Mouse (Mus musculus) B cell, adult 2 months (primary cell): ENCODE results near the gene Hydin.
"Not testable (repeated sequence)": the region's sequence is repeated elsewhere in the genome, so short reads cannot be mapped to it uniquely, and the experiment has no call there.

Experiments
- DNase-seq, 2 experiments: peaks; one replicate each; pipeline ENCODE4 v3.0.0; 2022

The Hydin gene

DNA sequence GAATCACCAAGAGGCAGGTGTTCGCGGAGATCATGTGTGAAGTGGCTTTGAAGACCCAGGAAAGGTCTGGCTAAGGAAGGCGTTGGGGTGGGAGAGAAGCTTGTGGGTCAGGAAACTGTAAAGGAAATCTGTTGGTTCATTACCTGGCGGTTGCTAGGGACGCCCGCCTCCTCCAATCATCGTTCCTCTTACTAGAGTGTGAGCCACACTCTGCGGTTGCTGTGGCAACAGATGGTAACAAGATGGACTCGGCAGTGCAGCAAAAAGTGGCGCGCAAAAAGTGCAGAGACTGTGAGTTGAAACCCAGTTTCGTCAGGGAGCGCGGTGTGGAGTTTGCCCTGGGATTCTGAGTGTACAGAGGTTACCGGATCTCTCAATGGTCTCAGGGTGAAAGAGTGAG lies at the start of gene Hydin:
Gene Hydin, plus strand, starts transcription at position 237 of the 400 bp plus-strand sequence.
- peak; percentile 9 to 28 for DNase-seq

DNA sequence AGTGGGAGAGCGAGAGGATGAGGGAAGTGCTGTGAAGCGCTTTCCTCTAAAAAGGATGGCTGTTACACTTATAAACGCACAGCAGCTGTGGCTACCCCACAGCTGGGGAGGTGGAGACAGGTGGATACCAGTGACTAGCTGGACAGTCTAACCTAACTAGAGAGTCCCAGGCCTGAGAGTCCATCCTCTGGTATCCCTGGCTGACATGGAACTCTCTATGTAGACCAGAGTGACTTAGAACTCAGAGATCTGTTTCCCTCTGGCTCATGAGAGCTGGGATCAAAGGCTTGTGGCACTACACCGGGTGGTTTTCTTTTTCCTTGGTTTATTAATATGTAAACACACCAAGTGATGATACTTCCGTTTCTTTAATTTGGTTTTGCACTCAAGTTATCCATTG lies 49.6 kb upstream of the Hydin start:
- DNase-seq, result peak in 1 of 2 experiments; percentile 35

DNA sequence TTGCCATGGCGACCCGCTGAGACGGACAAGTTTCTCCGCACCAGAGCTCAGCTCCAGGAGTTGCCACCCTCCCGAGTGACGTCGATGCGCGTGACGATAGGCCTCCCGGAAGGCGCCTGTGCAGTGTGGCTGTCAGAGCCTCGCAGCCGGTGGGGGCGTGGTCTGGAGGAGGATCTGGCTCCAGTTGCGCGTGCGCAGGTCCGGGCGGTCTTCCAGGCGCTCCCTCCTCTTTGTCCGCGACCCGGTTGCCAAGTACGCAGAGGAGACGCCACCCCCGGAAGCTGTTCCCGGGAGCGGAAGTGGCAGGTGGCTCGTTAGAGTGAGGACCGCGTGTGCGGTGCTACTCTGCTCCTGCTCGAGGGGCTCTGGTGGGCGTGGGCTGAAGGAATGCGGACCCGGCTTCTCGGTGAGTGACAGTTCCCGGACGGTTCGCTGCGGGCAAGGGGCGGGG lies 49.1 kb upstream of the Hydin start:
- peak; percentile 99 for DNase-seq

DNA sequence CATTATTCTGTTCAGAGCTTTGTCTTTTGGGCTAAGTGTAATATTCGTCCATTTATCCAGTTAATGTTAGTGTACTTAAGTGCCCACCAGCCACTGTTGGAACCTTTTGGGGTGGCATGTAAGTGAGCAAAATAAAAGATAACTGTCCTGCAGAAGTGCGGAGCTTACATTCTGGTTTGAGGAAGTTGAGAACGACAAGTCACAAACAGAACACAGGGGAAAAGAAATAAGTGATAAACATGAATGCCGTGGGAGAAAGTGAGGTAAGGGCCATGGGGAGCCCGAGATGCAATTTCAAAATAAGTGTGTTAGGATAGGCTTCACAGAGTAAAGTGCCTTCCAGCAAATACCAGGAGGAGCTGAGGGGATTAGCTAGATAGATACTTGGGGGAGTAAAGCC lies 48.3 kb upstream of the Hydin start:
- peak in 1 of 2 experiments; percentile 2 for DNase-seq

DNA sequence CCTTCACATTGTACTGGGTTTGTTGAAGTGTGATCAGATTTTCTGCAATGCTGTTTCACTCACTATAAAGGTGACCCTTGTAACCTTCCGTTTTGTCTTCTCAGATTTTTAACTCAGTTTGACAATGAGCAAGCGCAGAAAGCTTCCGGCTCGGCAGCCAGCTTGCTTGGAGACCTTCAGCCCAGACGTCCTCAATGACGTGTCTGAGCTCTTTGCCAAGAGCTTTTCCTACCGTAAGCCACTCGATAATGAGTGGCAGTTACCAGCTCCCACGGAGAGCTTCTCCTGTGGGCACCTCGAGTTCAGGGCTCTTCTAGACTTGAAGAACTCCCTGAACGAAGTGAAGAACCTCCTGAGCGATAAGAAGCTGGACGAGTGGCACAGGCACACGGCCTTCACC lies 45.8 kb upstream of the Hydin start:
- no peak for DNase-seq

DNA sequence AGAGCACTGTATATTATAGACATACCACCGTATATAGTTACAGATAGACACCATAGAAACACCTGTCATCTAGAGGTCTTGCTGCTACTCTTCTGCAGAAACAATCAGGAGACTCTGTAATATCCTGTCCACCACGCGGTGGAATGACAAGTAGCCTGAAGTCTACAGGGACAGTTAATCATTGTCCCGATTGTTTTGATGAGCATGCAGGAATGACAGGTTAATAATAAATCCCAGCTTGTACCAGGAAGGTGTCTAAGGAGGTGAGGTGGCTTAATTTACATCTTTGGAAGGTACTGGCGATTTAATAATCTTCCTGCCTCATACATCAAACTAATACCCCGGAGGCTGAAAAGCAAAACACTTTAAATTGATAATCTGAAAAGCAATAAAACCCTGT lies 36.0 kb upstream of the Hydin start:
- DNase-seq, result no peak

DNA sequence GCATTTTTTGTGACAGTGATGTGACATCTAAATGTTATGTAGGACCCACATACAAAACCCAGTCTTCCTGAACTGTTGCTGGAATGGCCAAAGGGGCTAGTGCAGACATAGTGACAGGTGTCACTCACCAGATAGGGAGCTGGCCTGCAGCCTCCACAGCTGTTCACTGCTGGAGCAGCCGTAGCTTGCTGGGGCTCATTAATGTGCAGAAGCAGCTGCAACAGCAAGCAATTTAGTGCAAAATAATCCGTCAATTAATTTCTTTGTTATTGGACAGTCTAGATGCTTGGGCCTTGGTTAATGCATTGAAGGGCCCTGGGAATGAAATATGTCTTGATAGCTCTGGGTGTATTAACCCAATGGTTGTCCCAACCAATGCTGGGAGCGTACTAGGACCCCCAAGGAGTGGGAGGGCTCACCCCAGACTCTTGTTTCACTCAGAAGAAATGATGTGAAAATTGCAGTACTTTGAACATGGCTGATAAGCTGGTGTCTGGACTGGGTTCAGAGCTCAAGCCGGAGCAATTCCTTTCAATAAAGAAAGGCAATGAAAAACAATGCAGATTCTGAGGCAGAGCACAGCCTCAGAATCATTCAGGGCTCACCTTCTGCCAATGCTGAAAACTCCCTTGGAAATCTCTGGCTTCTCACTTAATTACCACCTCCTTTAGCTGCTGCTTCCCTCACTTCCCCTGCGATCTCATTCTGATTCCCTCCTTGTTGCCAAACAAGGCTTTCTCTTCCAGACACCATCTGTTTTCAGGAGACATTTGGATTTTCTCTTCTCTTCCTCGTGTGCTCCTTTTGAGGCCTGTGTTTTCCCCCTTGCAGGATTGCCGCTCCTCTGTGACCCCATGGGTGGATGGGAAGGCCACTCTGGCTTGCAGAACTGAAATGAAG lies 24.2 kb upstream of the Hydin start:
- DNase-seq, result no peak

DNA sequence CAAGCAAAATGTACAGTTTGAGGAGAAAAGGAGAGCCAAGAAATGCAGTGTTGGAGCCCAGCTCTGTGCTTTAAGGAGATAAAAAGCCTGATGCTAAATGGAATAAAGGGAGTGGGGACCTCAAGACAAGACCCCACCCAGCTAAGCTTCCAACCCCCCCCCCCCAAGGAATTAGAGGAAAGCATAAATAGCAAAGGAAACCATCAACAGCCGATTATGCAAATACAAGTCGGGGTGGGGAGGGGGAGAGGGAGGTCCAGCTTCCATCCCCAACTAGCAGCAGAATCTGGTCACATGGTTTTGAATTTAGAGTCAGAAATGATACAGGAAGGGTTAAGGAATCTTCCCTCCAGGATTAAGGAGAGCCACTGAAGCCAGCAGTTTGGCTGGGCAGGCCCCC lies 22.2 kb upstream of the Hydin start:
- DNase-seq, result no peak

DNA sequence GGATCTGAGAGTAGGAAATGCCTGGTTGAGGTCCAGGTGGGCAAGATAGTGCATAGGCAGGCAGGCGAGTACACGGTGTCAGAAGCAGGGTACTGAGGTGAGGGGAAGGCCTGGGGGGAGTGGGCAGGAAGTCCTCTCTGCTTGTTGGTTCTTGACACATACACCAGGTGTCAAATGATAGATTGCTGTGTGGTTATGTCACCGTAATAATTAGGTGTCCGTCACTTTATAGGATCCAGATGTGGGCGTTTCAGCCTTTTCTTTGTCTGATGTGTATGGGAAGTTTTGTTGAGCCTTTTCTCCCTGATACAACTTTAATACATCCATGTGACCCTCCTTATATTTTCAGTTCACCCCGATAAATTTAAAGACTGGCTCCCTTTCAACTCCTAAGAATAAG lies 19.5 kb upstream of the Hydin start:
- no peak for DNase-seq

DNA sequence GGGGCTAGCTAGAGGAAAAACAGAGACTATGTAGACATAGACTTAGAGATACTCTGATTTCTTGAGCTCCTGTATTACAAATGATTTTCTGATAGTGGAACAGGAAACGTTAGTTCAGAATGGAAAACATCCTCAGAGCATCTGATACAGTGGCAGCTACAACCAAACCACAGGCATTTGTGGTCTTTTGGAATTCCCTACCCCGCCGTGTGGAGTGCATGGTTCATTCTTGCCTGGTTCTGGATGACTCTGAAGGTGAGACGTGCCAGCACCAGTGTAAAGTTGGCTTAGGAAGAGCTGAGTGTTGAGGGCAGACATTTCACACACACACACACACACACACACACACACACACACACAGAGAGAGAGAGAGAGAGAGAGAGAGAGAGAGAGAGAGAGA lies 12.8 kb upstream of the Hydin start:
- DNase-seq, result no peak

DNA sequence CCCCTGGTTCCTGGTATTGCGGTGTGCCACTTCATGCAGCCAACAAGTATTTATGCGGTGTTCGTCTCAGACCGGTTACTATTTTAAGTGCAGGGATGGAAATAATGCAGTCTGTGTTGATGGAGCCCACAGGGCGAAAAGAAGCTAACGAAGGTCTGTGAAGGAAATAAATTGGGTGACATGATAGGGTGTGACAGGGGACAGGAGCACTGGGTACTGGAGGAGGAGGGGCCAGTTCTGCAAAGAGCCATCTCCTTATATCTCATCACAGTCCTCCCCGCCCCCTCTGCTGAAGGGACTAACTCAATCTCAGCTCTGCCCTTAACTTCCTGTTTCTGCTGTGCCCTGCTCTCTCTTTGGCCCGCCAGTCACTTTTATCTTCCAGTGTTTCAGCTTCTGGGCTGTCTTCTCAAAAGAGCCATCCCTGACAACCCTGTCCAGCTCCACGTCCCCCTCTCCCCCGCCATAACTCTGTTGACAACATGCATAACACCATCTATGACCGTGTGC lies 926 bp upstream of the Hydin start:
- peak in 1 of 2 experiments; percentile 1 for DNase-seq

DNA sequence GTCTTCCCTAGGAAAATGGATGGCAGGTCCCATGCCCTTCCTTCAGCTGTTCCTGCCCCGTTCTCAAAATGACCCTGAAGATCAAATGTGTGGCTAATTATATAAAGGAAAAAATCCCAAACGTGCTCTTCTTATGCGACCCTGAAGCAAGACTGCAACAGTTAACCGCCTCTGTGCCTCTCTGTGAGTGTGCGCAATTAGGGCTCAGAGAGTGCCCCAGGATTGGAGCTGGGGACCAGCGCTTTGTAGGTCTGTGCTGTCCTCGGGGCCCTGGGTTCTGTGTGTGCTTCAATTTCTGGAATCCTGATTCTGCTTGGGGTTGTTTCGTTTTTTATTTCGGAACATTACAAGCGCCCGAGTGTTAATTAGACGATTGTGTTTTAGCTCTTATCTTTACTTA lies 491 bp downstream of the Hydin start:
- no peak for DNase-seq

DNA sequence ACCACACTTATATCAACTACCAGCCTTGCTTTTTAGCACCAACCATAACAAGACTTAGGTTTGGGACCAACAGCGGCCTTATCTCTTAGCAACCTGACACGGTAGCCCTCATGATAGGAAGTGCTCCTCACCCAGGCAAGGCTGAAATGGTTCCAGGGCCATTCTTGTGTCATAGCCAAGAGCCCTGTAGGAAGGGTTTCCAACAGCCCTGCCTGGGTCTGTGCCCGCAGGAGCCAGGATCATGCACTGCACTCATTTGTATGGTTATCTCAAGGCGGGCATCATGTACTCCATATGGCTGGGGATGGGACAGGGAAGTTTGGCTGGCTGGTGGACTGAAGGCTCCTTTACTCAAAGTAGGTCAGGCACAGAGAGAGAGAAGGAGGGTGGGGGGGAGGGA lies 3.9 kb downstream of the Hydin start:
- DNase-seq, result no peak

DNA sequence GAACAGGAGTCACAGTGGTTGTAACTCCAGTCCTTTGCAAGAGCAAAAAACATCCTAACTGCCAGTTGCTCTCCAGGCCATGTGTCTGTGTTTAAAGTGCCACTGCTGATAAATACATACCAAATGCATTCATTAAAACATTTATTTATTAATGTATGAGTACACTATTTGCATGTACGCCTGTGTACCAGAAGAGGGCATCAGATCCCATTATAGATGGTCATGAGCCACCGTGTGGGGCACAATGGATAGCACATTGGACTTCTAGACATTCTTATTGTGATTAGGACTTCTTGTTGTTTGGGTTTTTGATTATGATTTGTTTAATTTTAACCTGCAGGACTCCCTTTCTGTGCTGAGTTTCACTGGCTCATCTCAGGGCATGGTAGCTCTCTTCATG lies 6.6 kb downstream of the Hydin start:
- no peak for DNase-seq

DNA sequence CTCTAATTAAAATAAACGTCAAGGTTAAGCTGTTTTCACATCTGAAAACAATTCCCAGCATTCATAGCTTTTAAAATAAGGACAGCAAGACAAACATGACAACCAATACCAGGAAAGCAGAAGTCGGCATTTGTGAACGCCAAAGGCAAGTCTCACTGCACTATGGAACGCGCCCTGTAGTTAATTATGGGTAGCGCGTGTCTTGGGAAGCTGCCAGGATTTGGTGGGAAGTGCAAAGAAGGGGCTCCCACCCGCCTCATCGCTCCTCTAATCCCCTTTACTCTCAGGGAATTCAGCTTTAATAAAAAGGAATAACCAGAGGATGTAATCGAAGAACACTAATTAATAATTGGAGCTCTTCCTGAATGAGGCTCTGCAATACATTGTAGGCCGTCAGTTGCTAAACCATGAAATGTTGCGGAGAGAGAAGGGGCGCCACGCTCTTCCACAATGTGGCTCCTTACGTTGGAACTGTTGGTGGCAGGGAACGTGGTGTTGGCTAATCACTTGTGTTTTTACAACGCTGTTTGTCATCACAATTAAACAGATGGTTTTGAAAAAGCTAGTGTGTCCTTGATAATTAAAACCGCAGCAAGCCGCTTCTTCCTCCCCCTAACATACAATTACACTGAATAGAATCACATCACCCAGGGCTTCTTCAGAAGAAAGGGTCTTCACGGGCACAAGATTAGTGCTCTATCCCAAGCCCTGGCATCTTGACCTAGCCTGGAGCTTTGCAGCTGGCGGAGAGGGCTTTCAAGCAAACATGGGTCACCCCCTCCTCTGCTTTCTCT lies 8.9 kb downstream of the Hydin start:
- DNase-seq, result no peak

DNA sequence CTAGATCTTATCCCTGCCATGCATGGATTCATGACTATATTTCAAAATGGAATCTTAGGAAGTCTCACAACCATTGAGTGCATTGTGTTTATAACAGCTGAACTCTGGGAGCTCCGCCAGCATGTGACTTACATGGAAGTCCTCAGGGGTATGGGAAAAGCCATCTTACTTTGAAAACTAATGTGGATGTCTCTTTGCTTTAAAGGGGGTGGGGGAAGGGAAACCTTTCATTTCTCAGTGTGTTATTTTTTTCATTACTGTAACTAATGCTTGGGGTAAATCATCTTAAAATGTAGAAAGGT lies 9.4 kb downstream of the Hydin start:
- no peak for DNase-seq

DNA sequence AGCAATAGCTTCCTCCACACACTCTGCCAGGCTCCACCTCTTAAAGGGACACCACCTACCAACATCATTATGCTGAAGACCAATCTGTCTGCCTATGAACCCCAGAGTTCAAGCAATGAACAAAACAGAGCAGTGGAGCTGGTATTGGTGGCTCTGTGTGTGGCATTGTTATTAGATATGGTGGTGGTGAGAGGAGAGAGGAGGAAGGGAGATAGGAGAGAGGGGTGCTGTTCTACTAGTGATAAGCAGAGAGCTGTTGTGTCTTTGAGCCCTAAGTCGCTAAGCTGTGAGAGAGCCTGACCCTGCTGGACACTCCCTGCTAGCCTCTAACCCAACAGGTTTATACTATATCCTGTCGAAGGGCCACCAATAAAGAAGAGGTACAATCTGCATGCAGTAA lies 45.9 kb downstream of the Hydin start:
- no peak for DNase-seq

DNA sequence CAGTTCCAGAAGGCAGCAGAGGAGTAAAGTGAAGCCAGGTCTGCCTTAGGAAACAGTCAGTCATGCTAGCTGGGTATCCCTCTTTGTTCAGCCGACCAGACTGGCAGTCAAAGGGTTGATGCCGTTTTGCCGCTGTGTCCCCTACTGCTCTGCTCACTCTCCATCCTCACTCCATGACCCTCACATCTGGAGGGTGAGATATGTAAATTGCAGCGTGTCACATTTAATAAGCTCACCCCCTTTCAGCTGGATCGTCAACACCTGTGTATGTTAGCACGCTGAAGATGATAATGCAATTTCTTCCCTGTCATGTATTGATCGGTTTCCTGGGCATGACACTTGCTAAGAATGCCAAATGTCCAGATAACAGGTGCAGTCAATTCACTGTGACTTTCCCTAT lies 49.0 kb downstream of the Hydin start:
- DNase-seq, result no peak

DNA sequence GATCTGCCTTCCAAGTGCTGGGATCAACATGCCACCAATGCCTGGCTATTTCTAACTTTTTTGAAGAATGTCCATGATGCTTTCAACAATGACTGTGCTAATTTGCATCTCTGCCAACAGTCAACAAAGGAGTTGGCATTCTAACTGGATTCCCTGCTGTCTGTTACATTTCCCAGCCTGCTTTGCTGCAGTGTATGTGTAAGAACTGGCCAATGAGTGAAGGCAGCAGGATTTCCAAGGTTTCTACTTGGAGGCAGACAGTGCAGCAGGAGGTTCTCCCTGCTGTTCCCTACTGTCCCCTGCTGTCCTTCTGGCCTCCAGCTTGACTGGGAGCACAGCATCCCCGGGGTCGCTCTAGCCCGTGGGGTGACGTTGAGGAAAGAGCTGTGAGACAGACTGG lies 52.8 kb downstream of the Hydin start:
- DNase-seq, result no peak

DNA sequence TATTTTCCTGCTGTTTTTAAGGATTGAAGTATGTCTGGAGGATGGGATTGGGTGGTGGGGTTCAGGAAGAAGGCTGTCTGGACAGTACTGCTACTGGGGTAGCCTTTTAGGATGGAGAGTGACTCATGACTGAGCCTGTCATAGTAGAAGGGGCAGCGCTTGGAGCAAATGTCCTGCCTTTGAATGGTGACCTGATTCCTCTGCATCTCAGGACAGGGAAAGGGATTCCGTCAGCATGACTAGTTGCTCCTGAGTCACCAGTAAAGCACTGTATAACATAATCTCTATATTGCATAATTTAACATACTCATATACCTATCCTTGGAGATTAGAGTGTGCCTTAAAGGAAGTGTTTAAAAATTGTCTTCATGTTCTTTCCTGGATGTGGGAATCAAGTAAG lies 54.7 kb downstream of the Hydin start:
- DNase-seq, result no peak

DNA sequence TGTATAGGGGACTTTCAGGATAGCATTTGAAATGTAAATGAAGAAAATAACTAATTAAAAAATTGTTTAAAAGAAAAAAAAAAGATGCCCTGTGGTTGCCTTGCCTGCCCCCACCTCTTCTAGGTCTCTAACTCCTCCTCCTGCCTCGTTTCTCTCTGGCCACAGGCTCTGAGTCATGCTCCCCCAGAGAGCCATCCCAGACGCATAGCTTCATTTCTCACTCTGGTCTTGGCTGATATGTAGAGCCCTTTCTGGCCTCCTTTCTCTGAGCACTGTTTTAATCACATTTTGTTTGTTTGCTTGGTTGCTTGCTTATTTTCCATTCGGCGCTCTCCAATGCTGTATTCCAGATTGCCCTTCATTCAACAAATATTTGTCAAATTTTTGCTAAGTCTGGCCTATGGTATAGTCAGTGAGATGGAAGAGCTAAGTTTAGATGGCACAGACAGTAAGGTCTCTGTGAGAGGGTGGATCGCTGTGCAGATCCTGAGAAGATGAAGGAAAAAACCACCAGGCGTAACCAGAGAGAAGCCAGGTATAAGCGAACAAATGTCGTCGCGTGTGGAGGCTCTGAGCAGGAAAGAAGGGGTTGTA lies 57.3 kb downstream of the Hydin start:
- no peak for DNase-seq

DNA sequence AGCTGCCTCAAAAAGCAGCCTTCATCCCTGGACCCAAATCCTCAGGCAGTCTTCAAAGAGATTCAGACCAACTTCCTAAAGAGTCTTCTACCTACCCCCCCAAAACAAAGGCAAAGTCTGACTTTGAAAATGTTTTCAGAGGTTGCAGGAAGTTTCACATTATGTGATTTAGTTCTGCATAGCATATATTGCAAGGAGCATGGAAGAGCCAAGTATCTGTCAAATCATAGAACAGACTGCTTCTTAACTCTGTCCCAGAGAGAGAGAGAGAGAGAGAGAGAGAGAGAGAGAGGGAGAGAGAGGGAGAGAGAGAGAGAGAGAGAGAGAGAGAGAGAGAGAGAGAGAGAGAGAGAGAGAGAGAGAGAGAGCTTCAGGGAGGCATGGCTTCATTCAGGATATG lies 60.3 kb downstream of the Hydin start:
- DNase-seq, result not testable (repeated sequence)

DNA sequence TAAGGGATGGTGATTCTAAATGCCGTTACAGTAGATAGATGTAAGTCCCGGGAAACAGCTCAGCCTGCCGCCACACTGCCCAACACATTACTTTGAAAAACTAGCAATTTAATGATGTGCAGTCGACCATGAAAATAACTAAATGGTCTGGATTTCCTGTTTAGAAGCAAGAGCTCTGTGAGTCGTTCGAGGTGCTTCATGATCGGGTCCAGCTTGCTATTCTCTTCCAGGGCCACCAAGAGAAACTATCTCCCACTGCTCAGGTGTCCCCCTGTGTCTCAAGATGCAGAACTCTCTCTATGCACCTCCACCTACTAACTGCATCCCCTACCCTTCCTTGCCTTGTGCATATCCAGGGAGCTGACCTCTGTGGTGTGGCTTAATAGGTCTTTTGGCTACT lies 66.6 kb downstream of the Hydin start:
- no peak for DNase-seq

DNA sequence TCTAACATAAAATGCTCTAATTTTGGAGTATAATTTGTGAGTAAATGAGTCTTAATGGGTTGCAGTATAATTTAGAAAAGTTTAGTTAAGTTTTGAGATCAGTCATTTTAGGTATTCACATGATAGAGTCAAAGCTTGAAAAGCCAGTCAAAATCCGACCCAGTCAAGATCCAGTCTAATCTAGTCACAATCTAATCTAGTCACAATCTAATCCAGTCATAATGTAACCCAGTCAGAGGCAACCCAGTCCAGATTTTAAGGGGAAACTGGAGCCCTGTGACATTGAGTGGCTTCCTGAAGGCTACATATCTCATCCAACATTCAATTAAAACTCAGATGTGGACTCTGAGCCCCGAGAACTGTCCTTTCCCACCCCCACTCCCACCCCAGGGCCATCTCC lies 72.7 kb downstream of the Hydin start:
- no peak for DNase-seq
